In genomic region chr3:95318548-95318947, GRCm38 (mm10) we compare ENCODE assay signal across 8 mouse cellular contexts. TPM values are rescaled to one million over a fixed set of nuclear protein-coding genes. Genes with fewer than 3 reads are reported as not detected.
A peak's percentile ranks its signal among the peaks of the same experiment; 100 is the strongest.
DNase-seq lines count a peak whose midpoint lies in the region; ATAC-seq and TF ChIP-seq lines count a peak whose summit lies in the region.

No protein-coding gene starts in this region.

- DNase-seq in layer of hippocampus, adult 11-12 months (ENCODE audit: low spot score): peak; percentile 59
- DNase-seq in layer of hippocampus, postnatal 25 days (ENCODE audit: extremely low spot score in 1 of 2, low spot score in 1 of 2): no peak
- DNase-seq in adrenal gland, postnatal 36 days: peak; percentile 84 to 88
- peak; percentile 69 for DNase-seq in lung, embryonic 14.5 days
- DNase-seq in urinary bladder, adult 2 months (ENCODE audit: low spot score): no peak
- DNase-seq in spleen, adult 18-20 months: no peak
- DNase-seq in testis, postnatal 10 days (ENCODE audit: low spot score): no peak

- peak overlapping the region; percentile 58; the same call in 1 of the 2 replicates for H3K27ac ChIP-seq in intestine, embryonic 15.5 days
- H3K27ac ChIP-seq in lung, embryonic 14.5 days (ENCODE audit: low read depth): peak overlapping the region; percentile 85

- H3K9ac ChIP-seq in intestine, embryonic 15.5 days: no peak overlapping the region
- H3K9ac ChIP-seq in lung, embryonic 14.5 days: no peak overlapping the region

- ATAC-seq in intestine, embryonic 15.5 days: peak; percentile 57
- ATAC-seq in lung, embryonic 14.5 days (ENCODE audit: insufficient read depth): no peak

- H3K36me3 ChIP-seq in intestine, embryonic 15.5 days: peaks cover 32% of the 10 kb centered on the region
- peaks cover 42% of the 10 kb centered on the region for H3K36me3 ChIP-seq in lung, embryonic 14.5 days (ENCODE audit: insufficient read depth)

- H3K4me3 ChIP-seq in intestine, embryonic 15.5 days (replicated peaks): no peak overlapping the region
- no peak overlapping the region for H3K4me3 ChIP-seq in lung, embryonic 14.5 days (ENCODE audit: low read depth, low read length)

- H3K4me1 ChIP-seq in intestine, embryonic 15.5 days (replicated peaks): peaks cover 29% of the 10 kb centered on the region
- H3K4me1 ChIP-seq in lung, embryonic 14.5 days (ENCODE audit: insufficient read depth): peaks cover 20% of the 10 kb centered on the region; the same call in 1 of the 2 replicates

- H3K9me3 ChIP-seq in intestine, embryonic 15.5 days: no peaks in the 10 kb centered on the region
- no peaks in the 10 kb centered on the region for H3K9me3 ChIP-seq in lung, embryonic 14.5 days (ENCODE audit: low read depth, low read length)

- no peaks in the 10 kb centered on the region for H3K27me3 ChIP-seq in intestine, embryonic 15.5 days (replicated peaks)
- H3K27me3 ChIP-seq in lung, embryonic 14.5 days (ENCODE audit: insufficient read depth, low read length): no peaks in the 10 kb centered on the region

- TF ChIP-seq CTCF in lung, embryonic 14.5 days (IDR thresholded peaks at IDR 0.05; ENCODE audit: low read depth): no peak

- 0 out of 2 replicates have a peak overlapping the region, but pooled peaks have one; percentile 18 for H3K4me2 ChIP-seq in intestine, embryonic 15.5 days (replicated peaks)
- H3K4me2 ChIP-seq in lung, embryonic 14.5 days: peak overlapping the region; percentile 92

- 31% methylated on average over 6 of the region's 6 CpGs for WGBS in intestine, embryonic 15.5 days
- WGBS in lung, embryonic 14.5 days: 35% methylated on average over 6 of the region's 6 CpGs

RNA-seq across cellular contexts. Expression of gene Cers2, which starts 4.0 kb away (rescaled TPM):
- total RNA-seq in layer of hippocampus, postnatal 25 days (2021): 10 to 100 TPM; 71.2 to 73.9 TPM
- total RNA-seq in adrenal gland, postnatal 36 days (2021): 100 to 1,000 TPM; 239 to 254 TPM
- polyA plus RNA-seq in intestine, embryonic 15.5 days (2015; fragmentation: Nextera tagmentation; extraction: Ambion mirVana): 146 and 148 TPM in 2 replicates
- 170 and 185 TPM in 2 replicates for polyA plus RNA-seq in lung, embryonic 14.5 days (2014; fragmentation: Nextera tagmentation; extraction: Ambion mirVana)
- 119 and 126 TPM in 2 replicates for polyA plus RNA-seq in urinary bladder, adult 2 months (2012; rRNA removed)

RNA-seq across cellular contexts. Expression of gene Anxa9, which starts 11.6 kb away (rescaled TPM):
- 1 to 10 TPM in 1 of 2 experiments, under 1 TPM in 1; 0.47 to 1.2 TPM for total RNA-seq in layer of hippocampus, postnatal 25 days (2021)
- 1 to 10 TPM; 1.1 to 3.3 TPM for total RNA-seq in adrenal gland, postnatal 36 days (2021)
- polyA plus RNA-seq in intestine, embryonic 15.5 days (2015; fragmentation: Nextera tagmentation; extraction: Ambion mirVana): 1.4 and 1.6 TPM in 2 replicates
- polyA plus RNA-seq in lung, embryonic 14.5 days (2014; fragmentation: Nextera tagmentation; extraction: Ambion mirVana): 1.8 and 2.0 TPM in 2 replicates
- 6.5 and 7.6 TPM in 2 replicates for polyA plus RNA-seq in urinary bladder, adult 2 months (2012; rRNA removed)

RNA-seq across cellular contexts. Expression of gene Prune1, which starts 36.7 kb away (rescaled TPM):
- total RNA-seq in layer of hippocampus, postnatal 25 days (2021): 10 to 100 TPM; 20.6 to 22.6 TPM
- 10 to 100 TPM; 25.1 to 33.3 TPM for total RNA-seq in adrenal gland, postnatal 36 days (2021)
- polyA plus RNA-seq in intestine, embryonic 15.5 days (2015; fragmentation: Nextera tagmentation; extraction: Ambion mirVana): 15.5 and 15.7 TPM in 2 replicates
- polyA plus RNA-seq in lung, embryonic 14.5 days (2014; fragmentation: Nextera tagmentation; extraction: Ambion mirVana): 20.0 and 23.5 TPM in 2 replicates
- polyA plus RNA-seq in urinary bladder, adult 2 months (2012; rRNA removed): 19.2 and 20.3 TPM in 2 replicates

RNA-seq across cellular contexts. Expression of gene Mindy1, which starts 37.4 kb away (rescaled TPM):
- 10 to 100 TPM; 21.5 to 24.2 TPM for total RNA-seq in layer of hippocampus, postnatal 25 days (2021)
- 100 to 1,000 TPM; 120 to 147 TPM for total RNA-seq in adrenal gland, postnatal 36 days (2021)
- polyA plus RNA-seq in intestine, embryonic 15.5 days (2015; fragmentation: Nextera tagmentation; extraction: Ambion mirVana): 36.1 and 38.4 TPM in 2 replicates
- 36.5 and 40.0 TPM in 2 replicates for polyA plus RNA-seq in lung, embryonic 14.5 days (2014; fragmentation: Nextera tagmentation; extraction: Ambion mirVana)
- polyA plus RNA-seq in urinary bladder, adult 2 months (2012; rRNA removed): 69.7 and 79.9 TPM in 2 replicates

RNA-seq across cellular contexts. Expression of gene Setdb1, which starts 38.5 kb away (rescaled TPM):
- total RNA-seq in layer of hippocampus, postnatal 25 days (2021): 10 to 100 TPM; 34.3 to 39.4 TPM
- total RNA-seq in adrenal gland, postnatal 36 days (2021): 10 to 100 TPM; 25.9 to 29.7 TPM
- polyA plus RNA-seq in intestine, embryonic 15.5 days (2015; fragmentation: Nextera tagmentation; extraction: Ambion mirVana): 29.2 and 31.2 TPM in 2 replicates
- 50.7 and 52.0 TPM in 2 replicates for polyA plus RNA-seq in lung, embryonic 14.5 days (2014; fragmentation: Nextera tagmentation; extraction: Ambion mirVana)
- 22.9 and 24.7 TPM in 2 replicates for polyA plus RNA-seq in urinary bladder, adult 2 months (2012; rRNA removed)

Comparison
In these comparisons a context has a peak if more than half of its experiments do, and no peak if none do; other contexts are left out.
1. DNase-seq: peak in layer of hippocampus, adult 11-12 months (single experiment), adrenal gland, postnatal 36 days (2 of 2) and lung, embryonic 14.5 days (single experiment); none in layer of hippocampus, postnatal 25 days (0 of 2), urinary bladder, adult 2 months (single experiment), spleen, adult 18-20 months (0 of 2) and testis, postnatal 10 days (single experiment).